Mouse (Mus musculus) kidney, adult 2 months (tissue): Measurements from ENCODE around the gene Abtb1.

Experiments used
- CTCF ChIP-seq: fragments of 200-500 bp; conservative IDR thresholded peaks from 2 replicates; pipeline ENCODE4 v1.5.1; 2011; ENCODE audit warnings: low read depth, mild to moderate bottlenecking, control low read depth, low read length, moderate library complexity, mixed read lengths; ENCODE audit not compliant: insufficient read depth, insufficient read length
- POLR2A ChIP-seq: fragments of 200-500 bp; IDR thresholded peaks from one replicate; pipeline ENCODE4 v1.6.1; 2011; ENCODE audit warnings: low read depth, low read length, control low read depth

DNA sequence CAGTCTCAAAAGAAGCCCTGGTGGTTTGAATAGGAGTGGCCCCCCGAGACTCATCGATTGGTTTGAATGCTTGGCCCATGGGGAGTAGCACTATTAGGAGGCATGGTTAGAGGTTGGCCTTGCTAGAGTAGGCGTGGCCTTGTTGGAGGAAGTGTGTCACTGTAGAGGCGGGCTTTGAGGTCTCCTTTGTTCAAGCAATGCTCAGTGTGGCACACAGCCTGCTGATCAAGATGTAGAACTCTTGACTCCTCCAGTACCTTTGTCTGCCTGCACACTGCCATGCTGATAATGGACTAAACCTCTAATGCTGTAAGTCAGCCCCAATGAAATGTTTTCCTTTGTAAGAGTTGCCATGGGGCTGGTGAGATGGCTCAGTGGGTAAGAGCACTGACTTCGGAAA, 9.1 kb downstream of the Abtb1 start:
- TF ChIP-seq POLR2A (no peak), CTCF (no peak)
